Mouse (Mus musculus) retina, embryonic 14.5 days (tissue): ENCODE measurements around the gene Acox1.

Experiments used
- DNase-seq: peaks from one replicate; pipeline ENCODE4 v3.0.0-alpha.2; 2015; ENCODE audit warnings: low spot score

Acox1 gene

DNA sequence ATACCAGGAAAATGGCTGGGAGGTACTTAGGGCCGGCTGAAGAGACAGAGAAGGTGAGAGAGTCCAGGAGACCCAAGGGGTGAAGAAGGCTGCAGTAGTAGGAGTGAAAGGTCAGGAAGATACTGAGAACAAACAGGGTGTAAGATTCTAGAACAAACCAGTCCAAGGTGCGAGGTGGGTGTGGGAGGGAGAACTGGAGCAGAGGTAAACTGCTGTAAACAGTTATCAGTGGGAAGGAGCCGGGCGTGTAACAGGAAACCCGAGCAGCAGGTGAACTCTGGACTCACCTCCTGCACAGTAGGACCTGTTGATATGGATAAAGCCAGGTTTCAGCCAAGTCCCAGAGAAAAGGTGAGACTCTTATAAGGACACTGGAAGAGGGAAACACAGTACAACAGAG, 11.9 kb upstream of the Acox1 start:
- no peak for DNase-seq

DNA sequence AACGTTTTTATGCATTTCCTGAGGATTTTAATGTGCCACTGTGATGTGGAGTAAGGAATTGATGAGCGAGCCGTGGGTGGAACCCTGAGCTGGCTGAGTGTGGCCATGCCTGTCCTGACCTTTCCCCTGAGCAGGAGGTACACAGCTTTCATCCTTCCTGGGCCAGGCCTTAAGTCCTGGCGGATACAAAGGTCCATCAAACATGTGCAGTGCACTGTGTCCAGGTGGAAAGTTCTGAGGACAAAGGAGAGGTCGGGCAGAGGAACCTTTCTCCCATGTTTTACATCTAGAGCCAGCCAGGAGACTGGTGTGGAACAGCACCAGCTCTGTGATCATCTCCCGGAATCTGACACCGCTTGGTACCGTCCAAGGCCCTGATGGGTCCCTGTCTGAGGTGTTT, 10.4 kb upstream of the Acox1 start:
- no peak for DNase-seq

GRCm38 (mm10) chr11:116208660-116209059, 9.8 kb upstream of the Acox1 start:
- no peak for DNase-seq

DNA sequence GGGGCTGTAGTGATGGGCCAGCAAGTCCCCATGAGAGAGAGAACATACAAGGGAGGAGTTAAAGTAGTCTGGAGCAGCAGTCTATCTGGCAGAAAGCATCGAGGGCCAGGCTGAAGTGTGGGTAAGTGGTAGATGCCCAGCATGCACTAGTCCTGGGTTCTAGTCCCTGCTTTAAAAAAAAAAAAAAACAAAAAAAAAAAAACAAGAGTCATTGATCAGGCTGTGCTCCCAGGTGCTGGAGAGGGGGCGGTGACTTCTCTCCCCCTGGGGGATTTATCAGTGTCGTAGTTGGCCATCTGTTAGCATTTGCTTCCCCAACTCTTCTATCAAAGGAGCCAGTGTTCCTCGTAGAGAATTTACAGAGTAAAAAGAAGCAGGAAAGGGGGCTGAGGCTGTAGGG, 7.8 kb upstream of the Acox1 start:
- DNase-seq, result no peak

- DNase-seq, result no peak
These were observed 4.3 kb upstream of the Acox1 start for GRCm38 (mm10) chr11:116203150-116203549.

DNA sequence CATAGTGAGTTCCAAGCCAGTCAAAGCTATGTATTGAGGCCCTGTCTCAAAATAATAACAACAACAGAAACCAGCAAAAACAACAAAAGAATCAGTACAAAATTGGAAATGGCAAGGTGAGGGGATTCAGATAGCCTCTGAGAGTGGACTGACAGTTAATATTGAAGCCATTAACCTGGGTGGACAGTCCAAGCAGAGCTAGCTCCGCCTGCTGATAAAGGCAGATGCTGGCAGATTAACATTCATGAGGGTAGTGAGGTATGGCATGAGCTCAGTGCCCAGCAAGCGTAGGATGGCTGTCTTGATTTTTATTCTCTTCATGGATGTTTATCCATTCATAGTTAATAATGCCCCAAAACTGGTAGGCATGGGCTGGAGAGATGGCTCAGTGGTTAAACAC, 2.3 kb upstream of the Acox1 start:
- DNase-seq, result no peak

DNA sequence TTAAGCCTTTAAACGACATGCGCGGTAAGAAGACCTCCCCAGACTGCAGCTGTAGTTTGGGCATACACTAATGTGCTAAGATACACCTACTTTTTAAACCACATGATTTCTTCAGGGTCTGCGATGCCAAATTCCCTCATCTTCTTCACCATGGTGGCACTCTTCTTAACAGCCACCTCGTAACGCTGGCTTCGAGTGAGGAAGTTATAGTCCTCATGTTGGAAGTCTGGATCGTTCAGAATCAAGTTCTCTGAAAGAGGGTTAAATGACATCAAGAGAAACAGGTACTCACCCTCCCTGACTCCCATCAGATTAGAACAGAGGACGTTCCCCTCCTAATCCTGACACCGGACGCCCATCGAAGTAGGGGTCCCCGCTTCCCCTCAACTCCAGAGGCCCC, 713 bp downstream of the Acox1 start:
- DNase-seq, result no peak

DNA sequence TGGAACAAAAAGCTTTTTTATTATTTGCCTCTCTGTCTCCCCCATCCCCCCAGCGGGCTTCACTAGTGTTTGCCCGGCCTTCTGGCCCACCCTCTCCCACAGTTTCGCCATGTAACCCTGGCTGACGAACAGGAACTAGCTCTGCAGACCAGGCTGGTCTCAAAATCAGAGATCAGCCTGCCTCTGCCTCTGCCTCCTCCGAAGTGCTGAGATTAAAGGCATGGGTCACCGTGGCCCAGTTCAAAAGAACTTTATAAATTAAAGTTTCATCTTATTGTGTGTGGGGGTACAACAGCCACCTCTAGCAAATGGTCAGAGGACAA, 1.3 kb downstream of the Acox1 start:
- DNase-seq, result no peak

GRCm38 (mm10) chr11:116196866-116197583, 1.8 kb downstream of the Acox1 start:
- DNase-seq, result no peak

DNA sequence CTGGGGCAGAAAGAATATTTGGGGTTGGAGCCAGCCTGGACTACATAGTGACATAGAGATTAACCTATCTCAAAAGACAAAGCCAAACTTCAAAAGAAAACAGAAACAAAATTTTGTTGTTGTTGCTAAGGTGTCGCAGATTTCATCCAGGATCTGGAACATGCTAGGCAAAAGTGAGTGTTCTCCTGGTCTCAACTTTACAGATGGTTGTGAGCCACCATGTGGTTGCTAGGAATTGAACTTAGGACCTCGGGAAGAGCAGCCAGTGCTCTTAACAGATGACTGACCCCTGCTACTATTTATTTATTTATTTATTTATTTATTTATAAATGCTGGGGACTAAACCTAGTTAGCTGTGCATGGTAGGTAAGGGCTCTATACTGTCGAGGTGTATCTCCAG, 2.5 kb downstream of the Acox1 start:
- no peak for DNase-seq

- DNase-seq, result no peak
These were observed 3.6 kb downstream of the Acox1 start for GRCm38 (mm10) chr11:116195252-116195651.

DNA sequence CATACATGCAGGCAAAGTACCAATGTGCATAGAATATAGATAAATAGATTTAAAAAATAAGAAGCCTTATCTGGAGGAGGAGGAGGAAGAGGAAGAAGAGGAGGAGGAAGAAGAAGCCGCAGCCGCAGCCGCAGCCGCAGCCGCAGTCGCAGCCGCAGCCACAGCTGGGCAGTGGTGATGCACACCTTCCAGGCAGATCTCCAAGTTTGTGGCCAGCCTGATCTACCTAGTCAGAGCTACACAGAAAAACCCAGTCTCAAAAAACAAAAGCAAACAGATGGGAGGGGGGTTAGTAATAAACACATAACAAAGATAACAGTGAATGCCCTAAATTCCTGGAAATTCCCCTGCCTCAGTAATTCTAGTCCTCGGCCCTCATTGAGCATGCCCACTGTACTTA, 4.2 kb downstream of the Acox1 start:
- DNase-seq, result no peak

- no peak for DNase-seq
These were observed 11.5 kb downstream of the Acox1 start for GRCm38 (mm10) chr11:116187226-116187930.

DNA sequence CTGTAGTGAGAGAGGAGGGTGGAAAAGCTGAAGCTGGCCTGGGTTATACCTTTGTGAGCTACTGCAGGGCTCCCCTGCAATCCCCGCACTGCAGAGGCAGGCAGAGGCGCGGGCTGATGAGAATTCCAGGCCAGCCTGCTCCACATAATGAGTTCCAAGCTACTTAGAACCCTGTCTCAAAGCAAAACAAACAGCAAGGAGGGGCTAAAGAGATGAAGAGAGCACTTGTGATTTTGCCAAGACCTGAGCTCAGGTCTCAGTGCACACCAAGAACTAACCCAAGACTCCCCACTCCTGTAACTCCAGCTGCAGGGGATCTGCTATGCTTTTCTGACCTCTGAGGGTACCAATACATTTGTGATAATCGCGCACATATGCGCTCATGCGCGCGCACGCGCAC, 12.5 kb downstream of the Acox1 start:
- DNase-seq, result no peak

DNA sequence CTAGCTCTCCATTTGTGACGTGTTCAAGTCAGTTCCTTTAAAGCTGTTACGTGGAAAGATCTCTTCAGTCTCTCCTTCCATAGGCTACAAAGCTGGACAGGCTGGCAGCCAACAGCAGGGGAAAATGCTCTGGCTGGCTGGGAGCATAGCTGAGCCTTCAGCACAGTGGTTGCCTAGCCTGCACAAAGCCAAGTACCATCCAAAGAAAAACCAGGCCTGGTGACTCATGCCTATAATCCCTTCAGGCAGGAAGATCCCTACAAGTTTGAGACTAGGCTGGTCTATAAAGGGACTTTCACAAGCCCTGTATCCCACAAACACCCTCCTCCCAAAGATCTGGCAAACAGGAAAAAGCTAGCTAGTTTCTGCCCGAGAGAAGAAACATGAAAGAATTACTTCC, 13.0 kb downstream of the Acox1 start:
- no peak for DNase-seq

DNA sequence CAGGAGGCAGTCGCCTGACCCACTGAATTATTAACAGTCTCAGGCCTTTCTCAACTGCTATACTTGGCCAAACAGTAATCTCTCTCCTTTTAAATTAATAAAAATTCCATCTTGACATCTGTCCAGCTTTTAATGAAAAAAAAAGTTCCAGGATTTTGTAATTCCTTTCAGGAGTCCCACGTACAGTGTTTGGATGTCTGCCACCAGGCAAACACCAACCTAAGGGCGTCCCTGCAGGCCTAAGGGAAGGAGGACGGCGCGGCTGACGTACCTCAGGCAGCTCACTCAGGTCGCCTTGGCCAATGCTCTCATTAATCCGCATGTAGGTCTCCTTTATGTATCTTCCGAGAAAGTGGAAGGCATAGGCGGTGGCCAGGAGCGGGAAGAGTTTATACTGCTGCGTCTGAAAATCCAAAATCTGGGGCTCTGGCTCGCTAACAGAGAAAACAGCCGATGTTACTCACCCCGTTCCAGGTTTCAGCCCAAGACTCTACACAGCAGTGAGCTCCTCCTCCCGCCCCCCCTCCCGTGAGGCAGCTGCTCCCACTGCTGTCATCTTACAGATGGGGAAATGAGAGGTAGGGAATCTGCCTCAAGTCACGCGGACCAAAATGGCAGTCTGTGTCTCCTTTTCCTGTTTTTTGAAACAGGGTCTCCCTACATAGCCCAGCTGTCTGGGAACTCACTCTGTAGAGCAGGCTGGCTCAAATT, 20.3 kb downstream of the Acox1 start:
- DNase-seq, result no peak

- no peak for DNase-seq
These were observed 22.8 kb downstream of the Acox1 start for GRCm38 (mm10) chr11:116176010-116176409.

DNA sequence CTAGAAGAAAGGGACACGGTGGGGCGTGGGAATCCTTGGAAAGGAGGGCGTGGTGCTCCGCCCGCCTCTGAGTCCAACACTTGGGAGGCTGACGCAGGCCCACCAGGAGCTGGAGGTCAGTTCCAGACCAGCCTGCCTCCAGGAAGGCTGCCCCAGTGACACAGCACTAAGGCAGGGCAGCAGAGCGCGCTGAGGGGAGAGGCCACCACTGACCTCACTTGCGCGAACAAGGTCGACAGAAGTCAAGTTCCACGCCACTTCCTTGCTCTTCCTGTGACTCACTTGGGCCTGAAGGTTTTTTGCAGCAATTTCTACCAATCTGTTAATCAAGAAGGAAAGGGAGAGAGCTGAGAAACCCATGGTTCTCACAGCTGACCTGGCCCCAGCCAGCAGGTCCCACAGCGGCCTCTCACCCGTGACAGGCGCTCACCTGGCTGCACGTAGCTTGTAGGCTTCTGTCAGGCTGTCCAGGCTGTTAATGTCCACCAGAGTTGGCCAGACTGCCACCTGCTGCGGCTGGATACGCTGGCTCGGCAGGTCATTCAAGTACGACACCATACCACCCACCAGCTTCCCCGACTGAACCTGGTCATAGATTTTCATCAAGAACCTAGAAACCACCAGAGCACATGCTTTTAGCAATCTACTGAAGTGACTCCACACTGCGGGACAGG, 23.9 kb downstream of the Acox1 start:
- DNase-seq, result no peak

DNA sequence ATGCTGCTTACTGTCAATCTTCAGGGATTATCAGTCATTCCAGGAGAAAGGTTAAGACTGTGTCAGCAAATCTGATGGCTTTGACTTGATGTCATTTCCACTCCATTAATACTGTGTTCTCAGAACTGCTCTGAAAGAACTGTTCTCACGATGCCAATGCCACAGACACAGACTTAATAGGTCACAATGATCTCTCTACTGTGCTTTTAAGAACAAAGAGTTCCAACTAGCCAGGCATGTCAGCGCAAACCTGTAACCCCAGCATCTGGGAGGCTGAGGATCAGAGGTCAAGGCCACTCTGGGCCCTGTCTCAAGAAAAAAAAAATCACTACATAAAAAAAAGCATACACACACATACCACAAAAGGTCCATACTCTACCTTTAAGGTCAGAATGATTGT, 26.9 kb downstream of the Acox1 start:
- DNase-seq, result no peak

- DNase-seq, result no peak
These were observed 28.6 kb downstream of the Acox1 start for GRCm38 (mm10) chr11:116170003-116170800.

DNA sequence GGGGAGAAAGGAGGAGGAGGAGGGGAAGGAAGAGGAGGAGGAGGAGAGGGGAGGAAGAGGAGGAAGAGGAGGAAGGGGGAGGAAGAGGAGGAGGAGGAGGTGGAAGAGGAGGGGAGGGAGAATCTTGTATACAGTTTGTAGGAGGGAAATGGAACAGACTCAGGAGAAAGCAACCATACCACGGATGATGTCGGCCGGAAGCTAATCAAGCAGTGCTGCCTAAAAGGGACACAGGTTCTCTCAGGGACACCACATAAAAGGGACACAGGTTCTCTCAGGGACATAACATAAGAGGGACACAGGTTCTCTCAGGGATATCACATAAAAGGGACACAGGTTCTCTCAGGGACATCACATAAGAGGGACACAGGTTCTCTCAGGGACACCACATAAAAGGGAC, 29.6 kb downstream of the Acox1 start:
- DNase-seq, result no peak

DNA sequence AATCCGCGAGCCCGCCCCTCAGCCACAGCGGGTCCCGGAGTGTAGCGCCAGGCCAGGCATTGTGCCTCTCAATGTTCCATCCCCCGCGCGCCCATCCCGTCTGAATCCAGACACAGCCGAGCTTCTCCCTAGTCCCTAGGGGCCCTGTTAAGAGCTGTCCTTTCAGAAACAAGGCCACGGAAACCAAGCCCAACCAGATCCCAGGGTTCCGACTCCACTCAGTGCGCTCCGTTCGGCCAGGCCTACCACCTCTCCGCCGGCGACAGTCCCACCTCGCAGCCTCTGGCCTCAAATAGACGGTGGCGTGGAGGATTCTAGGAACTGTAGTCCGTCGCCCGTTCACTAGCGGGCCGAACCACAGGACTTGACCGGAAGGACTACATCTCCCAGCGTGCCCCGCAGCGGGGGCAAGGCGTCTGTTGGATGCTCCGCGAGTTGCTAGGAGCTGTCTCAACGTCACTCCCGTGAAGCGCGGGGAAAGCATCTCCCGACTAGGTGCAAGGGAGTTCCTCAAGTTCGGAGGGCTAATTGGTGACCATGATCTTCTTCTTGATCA, 30.9 kb downstream of the Acox1 start, which contains the start of gene Fbf1:
Gene Fbf1 (minus strand): TSS at position 283 of the 556 bp plus-strand sequence.
- peak; percentile 97 for DNase-seq
